Mouse (Mus musculus) thymus, adult 2 months (tissue): Measurements from ENCODE around the gene Izumo2. TPM values are rescaled to one million over a fixed set of nuclear protein-coding genes. Genes with fewer than 3 reads are reported as not detected.

Source experiments
- DNase-seq: peaks from one replicate; pipeline ENCODE4 v3.0.0; 2021
- H3K27ac ChIP-seq: fragments of 200-500 bp; 2 replicates; pipeline ENCODE4 v1.5.1; 2012; ENCODE audit warnings: low read length, control low read depth; ENCODE audit not compliant: control insufficient read depth, insufficient read depth
- H3K27me3 ChIP-seq: fragments of 200-500 bp; 2 replicates; pipeline ENCODE4 v1.6.1; 2012; ENCODE audit warnings: mild to moderate bottlenecking, low read length, moderate library complexity, mixed read lengths; ENCODE audit not compliant: control insufficient read depth, insufficient read depth
- H3K36me3 ChIP-seq: fragments of 200-500 bp; 2 replicates; pipeline ENCODE4 v1.6.1; 2012; ENCODE audit warnings: mild to moderate bottlenecking, low read length, moderate library complexity; ENCODE audit not compliant: control insufficient read depth, insufficient read depth
- H3K4me1 ChIP-seq: fragments of 200-500 bp; replicated peaks from 2 replicates; pipeline ENCODE4 v1.6.1; 2012; ENCODE audit warnings: low read length; ENCODE audit not compliant: control insufficient read depth, insufficient read depth
- H3K4me3 ChIP-seq: fragments of 200-500 bp; 2 replicates; pipeline ENCODE4 v1.5.1; 2012; ENCODE audit warnings: mild to moderate bottlenecking, low read length, control low read depth, moderate library complexity; ENCODE audit not compliant: control insufficient read depth, insufficient read depth
- CTCF ChIP-seq: fragments of 200-500 bp; IDR thresholded peaks from 2 replicates; pipeline ENCODE4 v1.5.1; 2012; ENCODE audit warnings: mild to moderate bottlenecking, control low read depth, low read length, moderate library complexity, borderline replicate concordance; ENCODE audit not compliant: control insufficient read depth, poor library complexity, insufficient read depth; ENCODE audit errors: extremely low read depth
- POLR2A ChIP-seq: fragments of 200-500 bp; IDR thresholded peaks from 2 replicates; pipeline ENCODE4 v1.6.1; 2012; ENCODE audit warnings: mild to moderate bottlenecking, low read length, control low read depth, moderate library complexity; ENCODE audit not compliant: control insufficient read depth, poor library complexity, insufficient read depth; ENCODE audit errors: extremely low read depth
- WGBS: fragments of 180-500 bp; shearing (Covaris S2); methylation state at CpG from one replicate; pipeline ENCODE4 v1.1.7; 2018; 5-methylcytosine and 5-hydroxymethylcytosine counted together
- polyA plus RNA-seq: library from polyadenylated mRNA; depleted of rRNA; stranded (reverse); fragments of >200 nt; gene quantifications from 2 replicates; pipeline ENCODE4 v1.2.3, GENCODE M21; 2012

Izumo2 gene
- polyA plus RNA-seq, 1 experiment = not detected

- no peak for DNase-seq
- Histone ChIP-seq H3K4me1 (no peaks in the 10 kb centered on the region), H3K27ac (no peak overlapping the region), H3K36me3 (no peaks in the 10 kb centered on the region), H3K27me3 (no peaks in the 10 kb centered on the region), H3K4me3 (no peak overlapping the region)
- no peak for TF ChIP-seq POLR2A
- TF ChIP-seq CTCF = no peak
- WGBS = 95% methylated on average over 11 of the region's 11 CpGs
Observed at GRCm38 (mm10) chr7:44728082-44728975, 19.8 kb downstream of the Izumo2 start.

GRCm38 (mm10) chr7:44733723-44734122 is 25.2 kb downstream of the Izumo2 start:
- WGBS = 90% methylated on average over 9 of the region's 9 CpGs
- H3K36me3 ChIP-seq = no peaks in the 10 kb centered on the region

GRCm38 (mm10) chr7:44741361-44741760 is 32.8 kb downstream of the Izumo2 start:
- no peaks in the 10 kb centered on the region for H3K27me3 ChIP-seq
- peak; percentile 6 for DNase-seq
- TF ChIP-seq CTCF (no peak), POLR2A (no peak)
- H3K4me3 ChIP-seq = no peak overlapping the region
- WGBS = 31% methylated on average over 8 of the region's 8 CpGs
- H3K4me1 ChIP-seq = peaks cover 13% of the 10 kb centered on the region
- H3K36me3 ChIP-seq = no peaks in the 10 kb centered on the region
- 0 out of 2 replicates have a peak overlapping the region, but pooled peaks have one; percentile 16 for H3K27ac ChIP-seq

More at GRCm38 (mm10) chr7:44733723-44734122, 25.2 kb downstream of the Izumo2 start:
- H3K4me3 ChIP-seq = no peak overlapping the region
- DNase-seq = no peak
- no peak for TF ChIP-seq POLR2A
- TF ChIP-seq CTCF = no peak
- no peak overlapping the region for H3K27ac ChIP-seq
- no peaks in the 10 kb centered on the region for H3K27me3 ChIP-seq
- H3K4me1 ChIP-seq = no peaks in the 10 kb centered on the region

- TF ChIP-seq CTCF (no peak), POLR2A (no peak)
Observed at GRCm38 (mm10) chr7:44744270-44744669, 35.7 kb downstream of the Izumo2 start.

GRCm38 (mm10) chr7:44745076-44745475 is 36.5 kb downstream of the Izumo2 start:
- H3K36me3 ChIP-seq = no peaks in the 10 kb centered on the region
- peaks cover 18% of the 10 kb centered on the region for H3K4me1 ChIP-seq
- H3K4me3 ChIP-seq = peak overlapping the region; percentile 27
- no peaks in the 10 kb centered on the region for H3K27me3 ChIP-seq
- no peak overlapping the region for H3K27ac ChIP-seq
- DNase-seq = peak; percentile 84
- TF ChIP-seq POLR2A (peak; percentile 20; the same call in 1 of the 2 replicates), CTCF (peak; percentile 91)
- under 1% methylated on average over 18 of the region's 18 CpGs for WGBS

More at GRCm38 (mm10) chr7:44744270-44744669, 35.7 kb downstream of the Izumo2 start:
- no peak overlapping the region for H3K27ac ChIP-seq
- H3K4me1 ChIP-seq = peaks cover 18% of the 10 kb centered on the region
- no peak overlapping the region for H3K4me3 ChIP-seq
- 93% methylated on average over 9 of the region's 9 CpGs for WGBS
- no peaks in the 10 kb centered on the region for H3K27me3 ChIP-seq
- no peaks in the 10 kb centered on the region for H3K36me3 ChIP-seq
- no peak for DNase-seq

GRCm38 (mm10) chr7:44747115-44747514 is 38.6 kb downstream of the Izumo2 start:
- peaks cover 1% of the 10 kb centered on the region; the same call in 1 of the 2 replicates for H3K36me3 ChIP-seq
- no peak overlapping the region for H3K27ac ChIP-seq
- no peak overlapping the region for H3K4me3 ChIP-seq
- no peak for DNase-seq
- H3K4me1 ChIP-seq = peaks cover 10% of the 10 kb centered on the region
- no peak for TF ChIP-seq CTCF
- no peak for TF ChIP-seq POLR2A
- 81% methylated on average over 4 of the region's 4 CpGs for WGBS
- H3K27me3 ChIP-seq = no peaks in the 10 kb centered on the region
